Mouse (Mus musculus) heart, adult 2 months (tissue): ENCODE measurements around the gene Atg2b. TPM values are rescaled to one million over a fixed set of nuclear protein-coding genes. Genes with fewer than 3 reads are reported as not detected.
A peak's percentile ranks its signal among the peaks of the same experiment; 100 is the strongest.

Source experiments
- DNase-seq, 2 experiments: peaks; one replicate each; pipeline ENCODE4 v3.0.0; 2021
- H3K27ac ChIP-seq: fragments of 200-600 bp; 2 replicates; pipeline ENCODE4 v1.8.1; 2022
- H3K27me3 ChIP-seq: fragments of 200-500 bp; 2 replicates; pipeline ENCODE4 v1.6.1; 2012; ENCODE audit warnings: mild to moderate bottlenecking, low read length, inconsistent platforms, mixed read lengths; ENCODE audit not compliant: control insufficient read depth, insufficient read depth
- H3K36me3 ChIP-seq: fragments of 200-500 bp; 2 replicates; pipeline ENCODE4 v1.6.1; 2012; ENCODE audit warnings: low read length, inconsistent platforms; ENCODE audit not compliant: control insufficient read depth, insufficient read depth
- H3K4me1 ChIP-seq: fragments of 200-500 bp; 2 replicates; pipeline ENCODE4 v1.6.1; 2011; ENCODE audit warnings: low read length; ENCODE audit not compliant: control insufficient read depth, insufficient read depth
- H3K4me3 ChIP-seq: fragments of 200-600 bp; 2 replicates; pipeline ENCODE4 v1.8.1; 2022
- H3K79me2 ChIP-seq: fragments of 200-500 bp; replicated peaks from 2 replicates; pipeline ENCODE4 v1.6.1; 2012; ENCODE audit warnings: mild to moderate bottlenecking, inconsistent platforms, low read length, moderate library complexity, mixed read lengths; ENCODE audit not compliant: control insufficient read depth, insufficient read depth
- H3K9ac ChIP-seq: fragments of 200-500 bp; 2 replicates; pipeline ENCODE4 v1.6.1; 2012; ENCODE audit warnings: low read depth, mild to moderate bottlenecking, control low read depth, inconsistent platforms, low read length, mixed read lengths
- CTCF ChIP-seq: fragments of 200-600 bp; IDR thresholded peaks from 2 replicates; pipeline ENCODE4 v1.8.1; 2022; ENCODE audit warnings: antibody characterized with exemption, mild to moderate bottlenecking, moderate library complexity
- EP300 ChIP-seq: fragments of 200-500 bp; IDR thresholded peaks from 2 replicates; pipeline ENCODE4 v1.6.1; 2011; ENCODE audit warnings: low read depth, low read length, control low read depth; ENCODE audit not compliant: insufficient read depth
- POLR2A ChIP-seq: fragments of 200-500 bp; IDR thresholded peaks from 2 replicates; pipeline ENCODE4 v1.6.1; 2011; ENCODE audit warnings: mild to moderate bottlenecking, low read depth, low read length, control low read depth; ENCODE audit not compliant: insufficient read depth
- WGBS: fragments of 180-500 bp; shearing (Covaris S2); methylation state at CpG from one replicate; pipeline ENCODE4 v1.1.7; 2018; 5-methylcytosine and 5-hydroxymethylcytosine counted together
- intact Hi-C: fragments of 180-260 bp; cut with DNase I; formaldehyde crosslinking; loops from one replicate; pipeline ENCODE4 v1.15.1; 2025
- polyA plus RNA-seq: library from polyadenylated mRNA; depleted of rRNA; stranded (reverse); fragments of >200 nt; gene quantifications from 2 replicates; pipeline ENCODE4 v1.2.3, GENCODE M21; 2012
- total RNA-seq, 2 experiments: library from RNA; stranded (reverse); gene quantifications; 2 replicates each; pipeline ENCODE4 v1.2.3; 2021

Gene Atg2b
- total and polyA plus RNA-seq, 3 experiments: 9.2 to 19.0 (median 18.3) TPM

DNA sequence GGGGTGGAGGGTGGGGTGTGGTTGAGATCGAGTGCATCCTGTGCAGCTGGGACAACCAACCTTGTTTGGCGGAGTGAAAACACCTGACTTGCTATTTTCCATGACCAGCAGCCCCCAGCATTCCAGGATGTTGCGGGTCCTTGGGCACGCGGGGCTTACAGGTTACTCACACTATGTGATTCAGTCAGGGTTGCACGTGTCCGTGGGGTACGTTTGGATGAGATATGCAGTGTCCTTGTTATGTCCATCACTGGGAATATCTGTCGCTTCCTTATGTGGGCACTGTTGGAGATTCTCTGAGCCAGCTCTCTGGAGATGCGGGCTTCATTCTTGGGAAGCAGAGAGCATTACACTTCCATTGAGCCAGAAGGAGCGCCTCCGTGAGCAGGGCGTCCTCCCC is 40.7 kb upstream of the Atg2b start:
- Histone ChIP-seq H3K79me2 (no peaks in the 10 kb centered on the region), H3K27ac (no peak overlapping the region), H3K9ac (no peak overlapping the region), H3K36me3 (no peaks in the 10 kb centered on the region), H3K27me3 (no peaks in the 10 kb centered on the region), H3K4me3 (no peak overlapping the region), H3K4me1 (no peaks in the 10 kb centered on the region)
- intact Hi-C loops: no loop called here
- TF ChIP-seq EP300 (no peak), POLR2A (no peak), CTCF (no peak)
- DNase-seq: no peak
- WGBS: 67% methylated on average over 13 of the region's 13 CpGs

DNA sequence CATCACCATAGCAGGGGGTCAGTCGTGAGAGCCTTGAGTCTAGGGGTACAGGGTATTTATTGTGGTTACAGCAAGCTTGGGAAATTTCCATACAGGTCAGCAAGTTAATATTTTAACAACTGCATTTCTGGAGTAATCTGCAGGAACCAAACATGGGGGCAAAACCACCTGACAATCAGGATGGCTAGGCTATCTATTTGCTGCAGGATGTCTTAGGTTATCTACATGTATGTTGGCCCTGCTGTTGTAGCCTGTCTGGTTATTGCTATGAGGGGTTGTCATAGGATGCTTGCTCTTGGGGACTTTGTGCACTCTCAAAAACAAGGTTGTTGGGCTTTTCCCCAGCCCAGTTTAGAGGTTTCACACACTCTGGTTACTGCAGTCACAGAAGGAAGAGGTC is 39.6 kb upstream of the Atg2b start:
- H3K27ac ChIP-seq: no peak overlapping the region
- H3K79me2 ChIP-seq: no peaks in the 10 kb centered on the region
- no peak for DNase-seq
- intact Hi-C loops: loop anchor here (5.0 kb wide), 1 partner anchor 227 kb away; no protein-coding TSS in a partner anchor
- no peaks in the 10 kb centered on the region for H3K27me3 ChIP-seq
- H3K4me1 ChIP-seq: no peaks in the 10 kb centered on the region
- no peaks in the 10 kb centered on the region for H3K36me3 ChIP-seq
- TF ChIP-seq CTCF: no peak
- no peak for TF ChIP-seq POLR2A
- no peak for TF ChIP-seq EP300
- 35% methylated on average over 1 of the region's 1 CpGs for WGBS
- no peak overlapping the region for H3K4me3 ChIP-seq
- no peak overlapping the region for H3K9ac ChIP-seq

DNA sequence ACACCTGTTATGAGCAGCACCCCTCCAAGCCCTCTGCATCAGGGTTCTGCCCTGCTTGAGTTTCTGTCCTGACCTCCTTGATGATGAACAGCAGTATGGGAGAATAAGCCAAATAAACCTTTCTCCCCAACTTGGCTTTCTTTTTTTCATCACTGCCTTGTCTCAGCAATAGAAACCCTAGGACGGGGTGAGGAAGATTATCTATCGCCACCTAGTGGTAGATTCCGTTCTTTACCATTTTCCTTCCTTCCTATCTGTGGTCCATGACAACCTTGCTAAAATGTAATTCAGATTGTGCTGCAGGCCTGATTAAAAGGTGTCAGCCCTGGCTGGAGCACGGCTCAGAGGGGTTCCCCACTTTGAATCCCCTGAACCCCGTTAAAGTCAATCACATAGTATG is 37.6 kb upstream of the Atg2b start:
- Histone ChIP-seq H3K4me3 (no peak overlapping the region), H3K9ac (no peak overlapping the region), H3K79me2 (no peaks in the 10 kb centered on the region), H3K27ac (no peak overlapping the region), H3K27me3 (no peaks in the 10 kb centered on the region), H3K4me1 (no peaks in the 10 kb centered on the region), H3K36me3 (no peaks in the 10 kb centered on the region)
- intact Hi-C loops: loop anchor here (5.0 kb wide), 1 partner anchor 225 kb away; no protein-coding TSS in a partner anchor
- TF ChIP-seq CTCF (peak; percentile 83), EP300 (no peak)
- 0% methylated on average over 5 of the region's 5 CpGs for WGBS
- no peak for DNase-seq

DNA sequence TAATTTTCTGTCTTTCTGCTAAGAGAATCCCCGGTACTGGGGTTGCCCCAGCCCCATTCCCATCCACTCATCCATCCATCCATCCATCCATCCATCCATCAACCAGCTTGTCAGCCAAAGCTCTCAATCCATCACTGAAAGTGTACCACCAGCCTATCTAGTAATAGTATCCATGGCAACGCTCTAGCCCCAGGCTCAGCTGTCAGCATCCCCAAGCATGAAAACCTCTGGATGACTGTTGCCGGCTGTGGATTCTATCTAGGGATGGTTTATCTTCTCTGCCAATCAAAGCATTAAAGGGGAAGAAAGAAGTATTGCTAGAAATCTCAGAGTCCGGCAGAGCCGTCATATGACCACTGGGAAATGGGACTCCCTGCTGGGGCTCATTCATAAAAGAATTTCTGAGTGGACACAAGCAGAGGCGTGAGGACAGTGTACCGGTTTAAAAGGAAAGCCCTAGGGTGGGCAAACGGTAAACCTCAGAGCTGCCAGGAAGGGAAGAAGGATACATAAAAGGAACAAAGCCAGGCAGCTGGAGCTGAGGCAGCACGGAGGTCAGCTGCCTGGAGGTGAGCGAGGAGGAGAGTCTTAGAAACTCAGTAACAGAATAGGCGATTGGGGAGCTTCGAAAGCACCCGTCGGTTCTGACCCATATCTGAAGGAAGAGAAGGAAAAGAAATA is 36.6 kb upstream of the Atg2b start:
- 52% methylated on average over 14 of the region's 14 CpGs for WGBS
- Histone ChIP-seq H3K9ac (no peak overlapping the region), H3K79me2 (no peaks in the 10 kb centered on the region), H3K27ac (no peak overlapping the region), H3K36me3 (no peaks in the 10 kb centered on the region), H3K4me3 (no peak overlapping the region), H3K27me3 (no peaks in the 10 kb centered on the region), H3K4me1 (no peaks in the 10 kb centered on the region)
- intact Hi-C loops: loop anchor here (5.0 kb wide), 1 partner anchor 224 kb away; no protein-coding TSS in a partner anchor
- TF ChIP-seq POLR2A (no peak), EP300 (no peak), CTCF (no peak)
- no peak for DNase-seq

GRCm38 (mm10) chr12:105720196-105720595 is 35.2 kb upstream of the Atg2b start:
- no peaks in the 10 kb centered on the region for H3K36me3 ChIP-seq
- no peaks in the 10 kb centered on the region for H3K79me2 ChIP-seq
- WGBS: 44% methylated on average over 3 of the region's 3 CpGs
- intact Hi-C loops: loop anchor here (5.0 kb wide), 1 partner anchor 223 kb away; no protein-coding TSS in a partner anchor
- H3K9ac ChIP-seq: no peak overlapping the region
- H3K4me1 ChIP-seq: no peaks in the 10 kb centered on the region
- no peak for TF ChIP-seq CTCF
- no peak for TF ChIP-seq POLR2A
- no peak for TF ChIP-seq EP300
- DNase-seq: no peak
- no peaks in the 10 kb centered on the region for H3K27me3 ChIP-seq
- H3K27ac ChIP-seq: no peak overlapping the region
- H3K4me3 ChIP-seq: no peak overlapping the region

DNA sequence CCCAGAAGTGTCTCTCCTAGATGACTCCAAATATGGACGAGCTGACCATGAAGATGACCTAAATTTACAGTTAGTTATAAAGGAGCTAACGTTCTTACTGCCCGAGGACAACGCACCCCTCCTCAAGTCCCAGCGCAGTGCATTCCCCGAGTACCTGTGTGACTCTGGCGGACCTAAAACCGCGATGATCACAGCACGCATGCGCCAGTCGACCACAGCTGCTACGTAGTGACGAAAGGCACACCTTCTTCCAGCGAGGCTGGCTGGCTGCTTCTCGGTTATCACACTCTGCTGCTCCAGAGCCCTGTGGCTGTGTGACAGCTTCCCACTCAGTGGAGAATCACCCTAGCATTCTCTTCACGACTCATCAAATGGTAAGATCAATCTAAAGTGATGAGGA is 33.6 kb upstream of the Atg2b start:
- 48% methylated on average over 17 of the region's 17 CpGs for WGBS
- Histone ChIP-seq H3K27me3 (no peaks in the 10 kb centered on the region), H3K36me3 (no peaks in the 10 kb centered on the region), H3K79me2 (no peaks in the 10 kb centered on the region), H3K4me3 (no peak overlapping the region), H3K27ac (no peak overlapping the region), H3K9ac (no peak overlapping the region), H3K4me1 (no peaks in the 10 kb centered on the region)
- no peak for TF ChIP-seq EP300
- DNase-seq: peak; percentile 21 to 22
- intact Hi-C loops: no loop called here
